18 mouse cellular contexts compared by ENCODE assay signal in the genomic region with DNA sequence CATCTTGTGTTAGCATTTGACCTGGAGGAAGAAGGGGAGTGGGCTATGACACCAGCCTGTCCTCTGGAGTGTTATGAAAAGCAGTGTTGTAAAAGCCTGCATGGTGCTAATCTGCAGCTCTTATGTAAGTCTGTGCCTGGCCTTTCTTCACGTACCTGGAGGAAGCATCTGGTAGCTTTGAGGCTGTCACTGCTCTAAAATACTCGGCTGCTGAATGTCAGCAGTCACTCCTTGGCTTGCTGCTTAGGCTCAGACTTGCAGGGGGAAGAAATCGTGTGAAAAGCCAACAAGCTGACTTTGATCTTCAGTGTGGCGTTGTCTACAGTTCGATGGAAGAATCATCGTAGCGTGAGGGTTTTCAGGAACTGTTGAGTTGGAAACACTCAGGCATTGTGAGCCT. TPM values are rescaled to one million over a fixed set of nuclear protein-coding genes. Genes with fewer than 3 reads are reported as not detected.
DNase-seq lines count a peak whose midpoint lies in the region; ATAC-seq and TF ChIP-seq lines count a peak whose summit lies in the region.
"Had no signal": no experiment of that assay in that cellular context is flagged by ENCODE, and none has a peak within 500 bp of the region (broad histone marks: within the 10 kb centered on the region; RNA-seq: fewer than 3 reads in every experiment).

No protein-coding gene starts in this region.

- intact Hi-C loops in gastrocnemius, adult 2 months (cut with DNase I): no loop called here

- H3K4me2 ChIP-seq in liver, embryonic 16.5 days (ENCODE audit: low read depth, low read length): no peak overlapping the region
- H3K4me2 ChIP-seq: embryonic facial prominence, embryonic 12.5 days; limb, embryonic 15.5 days had no signal

- no peaks in the 10 kb centered on the region for H3K36me3 ChIP-seq in liver, embryonic 16.5 days (ENCODE audit: control insufficient read depth, insufficient read depth)
- H3K36me3 ChIP-seq in limb, embryonic 10.5 days: no peaks in the 10 kb centered on the region
- H3K36me3 ChIP-seq: embryonic facial prominence, embryonic 12.5 days; limb, embryonic 15.5 days had no signal

- peak overlapping the region; percentile 28; the same call in 1 of the 2 replicates for H3K27ac ChIP-seq in gastrocnemius, adult 2 months
- H3K27ac ChIP-seq in liver, embryonic 16.5 days (ENCODE audit: low read length): 0 out of 2 replicates have a peak overlapping the region, but pooled peaks have one; percentile 41
- H3K27ac ChIP-seq in limb, embryonic 10.5 days: no peak overlapping the region
- H3K27ac ChIP-seq: embryonic facial prominence, embryonic 12.5 days; limb, embryonic 15.5 days had no signal

- no peak for DNase-seq in gastrocnemius, adult 2 months
- DNase-seq in gastrocnemius, adult 18-20 months (ENCODE audit: low spot score): no peak
- no peak for DNase-seq in liver
- DNase-seq in thymus, postnatal 4 days: peak; percentile 43
- no peak for DNase-seq in spleen, adult 18-20 months
- no peak for DNase-seq in limb, embryonic 10.5 days (ENCODE audit: low spot score)
- DNase-seq: adrenal gland, postnatal 10 days; cerebellum, adult 2 months; heart, postnatal 4 days; kidney, adult 8-10 months; kidney, postnatal 36 days had no signal

- 36% methylated on average over 7 of the region's 7 CpGs for WGBS in liver, embryonic 16.5 days (ENCODE audit: insufficient replicate concordance)
- 35% methylated on average over 7 of the region's 7 CpGs for WGBS in limb, embryonic 10.5 days

- H3K27me3 ChIP-seq in liver, embryonic 16.5 days (ENCODE audit: control insufficient read depth, insufficient read depth, low read depth, low read length): no peaks in the 10 kb centered on the region
- no peaks in the 10 kb centered on the region for H3K27me3 ChIP-seq in limb, embryonic 10.5 days (ENCODE audit: low read depth, poor library complexity, severe bottlenecking)
- H3K27me3 ChIP-seq: limb, embryonic 15.5 days had no signal

- peaks cover 3% of the 10 kb centered on the region for H3K4me1 ChIP-seq in liver, embryonic 16.5 days (ENCODE audit: control insufficient read depth, low read depth, low read length)
- peaks cover 11% of the 10 kb centered on the region for H3K4me1 ChIP-seq in limb, embryonic 10.5 days

- H3K4me3 ChIP-seq in gastrocnemius, adult 2 months: no peak overlapping the region
- H3K4me3 ChIP-seq in liver, embryonic 16.5 days (ENCODE audit: low read depth, low read length): no peak overlapping the region
- H3K4me3 ChIP-seq in limb, embryonic 10.5 days: no peak overlapping the region
- H3K4me3 ChIP-seq: embryonic facial prominence, embryonic 12.5 days; limb, embryonic 15.5 days had no signal

- no peak overlapping the region for H3K9ac ChIP-seq in liver, embryonic 16.5 days (ENCODE audit: low read depth, low read length)
- H3K9ac ChIP-seq: embryonic facial prominence, embryonic 12.5 days; limb, embryonic 15.5 days had no signal

- no peak for ATAC-seq in liver, embryonic 16.5 days (ENCODE audit: low read depth)
- ATAC-seq in megakaryocyte progenitor cell, adult 5-6 weeks (replicated peaks; ENCODE audit: poor library complexity): peak; percentile 28; the same call in 1 of the 2 replicates
- ATAC-seq: forebrain, embryonic 16.5 days; hindbrain, embryonic 16.5 days; midbrain, embryonic 16.5 days had no signal

- no peak for TF ChIP-seq CTCF in gastrocnemius, adult 2 months (IDR thresholded peaks at IDR 0.05)

- no peaks in the 10 kb centered on the region for H3K9me3 ChIP-seq in liver, embryonic 16.5 days (replicated peaks; ENCODE audit: control insufficient read depth, low read length)
- no peaks in the 10 kb centered on the region for H3K9me3 ChIP-seq in limb, embryonic 10.5 days (replicated peaks)
- H3K9me3 ChIP-seq: embryonic facial prominence, embryonic 12.5 days; limb, embryonic 15.5 days had no signal

RNA-seq across cellular contexts. Expression of gene Ppp2r5a, which starts 0.6 kb away (rescaled TPM):
- 10 to 100 TPM; 65.0 to 80.1 TPM for total RNA-seq in gastrocnemius, adult 2 months (2021)
- 10 to 100 TPM; 66.2 to 76.8 TPM for total RNA-seq in gastrocnemius, adult 18-20 months (2021)
- polyA plus RNA-seq in liver, embryonic 16.5 days (2015; fragmentation: Nextera tagmentation; extraction: Ambion mirVana): 9.8 and 11.3 TPM in 2 replicates
- 124 and 129 TPM in 2 replicates for total RNA-seq in megakaryocyte progenitor cell, adult 5-6 weeks (2015)
- 125 and 139 TPM in 2 replicates for total RNA-seq in megakaryocyte progenitor cell, adult 5-6 weeks (2017)
- polyA plus RNA-seq in limb, embryonic 10.5 days (2016; fragmentation: Nextera tagmentation; extraction: Ambion mirVana): 11.3 and 14.4 TPM in 2 replicates
